Mouse (Mus musculus): ENCODE results near the gene Msi2. TPM values are rescaled to one million over a fixed set of nuclear protein-coding genes. Genes with fewer than 3 reads are reported as not detected.

Msi2 gene
- polyA plus RNA-seq, 1 experiment from 2014 or later, result 17.9 TPM

DNA sequence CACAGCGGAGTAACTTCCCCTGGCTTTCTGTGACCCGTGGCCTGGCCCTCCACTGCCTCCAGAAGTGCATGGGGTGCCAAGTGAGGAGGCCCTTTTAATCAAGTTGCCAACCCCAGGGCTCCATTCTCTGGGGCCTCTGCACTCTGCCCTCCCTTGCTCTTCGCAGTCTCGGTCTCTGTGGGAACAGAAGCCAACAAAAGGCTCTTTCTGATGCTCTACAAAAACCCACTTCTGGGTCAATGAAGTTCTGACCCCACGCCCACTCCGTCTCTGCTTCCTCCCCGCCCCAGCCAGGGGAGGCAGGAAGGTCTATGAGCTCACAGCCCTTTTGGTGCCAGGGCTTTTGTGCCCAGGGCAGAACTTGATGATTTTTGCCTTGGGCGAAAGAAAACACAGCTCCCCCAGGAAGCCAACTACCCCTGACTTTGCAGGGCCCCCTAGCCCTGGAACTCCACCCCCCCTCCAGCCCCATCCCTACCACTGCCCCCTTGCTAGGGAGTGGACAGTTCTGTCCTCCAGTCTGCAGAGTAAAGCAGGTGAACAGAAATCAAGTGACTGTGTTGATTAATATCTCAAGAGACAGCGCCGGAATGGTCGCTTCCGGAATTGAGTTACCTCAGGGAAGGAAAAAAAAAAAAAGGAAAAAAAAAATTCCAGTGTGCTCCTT is 246.2 kb downstream of the Msi2 start:
- peaks cover 30% of the 10 kb centered on the region; the same call in 1 of the 2 replicates for H3K4me1 ChIP-seq (ENCODE audit: control insufficient read depth, insufficient read depth, low read length)
- no peaks in the 10 kb centered on the region for H3K36me3 ChIP-seq (ENCODE audit: control insufficient read depth, insufficient read depth, low read length)
- no peak overlapping the region for H3K4me2 ChIP-seq (replicated peaks; ENCODE audit: low read depth, low read length)
- H3K9me3 ChIP-seq (ENCODE audit: control insufficient read depth, low read depth, low read length), result no peaks in the 10 kb centered on the region
- H3K27me3 ChIP-seq (ENCODE audit: control insufficient read depth, insufficient read depth, low read length), result no peaks in the 10 kb centered on the region
- WGBS, result 52% methylated on average over 12 of the region's 12 CpGs
- H3K4me3 ChIP-seq (ENCODE audit: low read depth, low read length), result no peak overlapping the region
- peak; percentile 25; the same call in 1 of the 2 replicates for ATAC-seq (ENCODE audit: insufficient number of reproducible peaks, insufficient read depth, low FRiP score, low read depth)
- no peak overlapping the region for H3K9ac ChIP-seq (replicated peaks; ENCODE audit: low read depth, low read length)
- H3K27ac ChIP-seq (ENCODE audit: low read length), result 0 out of 2 replicates have a peak overlapping the region, but pooled peaks have one; percentile 10

DNA sequence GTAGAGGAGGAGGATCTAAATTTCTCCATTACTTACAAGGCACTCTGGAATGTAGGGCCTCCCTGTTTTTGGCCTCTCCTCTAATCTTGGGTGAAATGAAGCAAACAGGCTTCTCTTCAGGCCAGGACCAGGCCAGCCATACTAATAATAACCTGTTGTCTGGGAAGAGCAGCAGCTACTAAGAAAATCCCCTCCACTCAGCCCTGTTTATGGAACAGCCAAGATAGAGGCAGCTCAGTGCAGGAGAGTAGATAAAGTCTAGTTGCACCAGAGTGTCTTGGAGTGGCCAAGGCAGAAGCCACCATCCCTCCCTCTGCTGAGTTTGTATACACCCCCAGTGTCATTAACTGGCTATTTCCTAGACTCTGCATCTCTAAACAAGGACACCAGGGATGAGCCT is 247.7 kb downstream of the Msi2 start:
- H3K27me3 ChIP-seq (ENCODE audit: control insufficient read depth, insufficient read depth, low read length), result no peaks in the 10 kb centered on the region
- H3K9ac ChIP-seq (replicated peaks; ENCODE audit: low read depth, low read length), result no peak overlapping the region
- no peak overlapping the region for H3K27ac ChIP-seq (ENCODE audit: low read length)
- no peak overlapping the region for H3K4me2 ChIP-seq (replicated peaks; ENCODE audit: low read depth, low read length)
- H3K36me3 ChIP-seq (ENCODE audit: control insufficient read depth, insufficient read depth, low read length), result no peaks in the 10 kb centered on the region
- H3K4me1 ChIP-seq (ENCODE audit: control insufficient read depth, insufficient read depth, low read length), result peaks cover 30% of the 10 kb centered on the region; the same call in 1 of the 2 replicates
- H3K4me3 ChIP-seq (ENCODE audit: low read depth, low read length), result no peak overlapping the region
- no peaks in the 10 kb centered on the region for H3K9me3 ChIP-seq (ENCODE audit: control insufficient read depth, low read depth, low read length)
- ATAC-seq (ENCODE audit: insufficient number of reproducible peaks, insufficient read depth, low FRiP score, low read depth), result no peak

DNA sequence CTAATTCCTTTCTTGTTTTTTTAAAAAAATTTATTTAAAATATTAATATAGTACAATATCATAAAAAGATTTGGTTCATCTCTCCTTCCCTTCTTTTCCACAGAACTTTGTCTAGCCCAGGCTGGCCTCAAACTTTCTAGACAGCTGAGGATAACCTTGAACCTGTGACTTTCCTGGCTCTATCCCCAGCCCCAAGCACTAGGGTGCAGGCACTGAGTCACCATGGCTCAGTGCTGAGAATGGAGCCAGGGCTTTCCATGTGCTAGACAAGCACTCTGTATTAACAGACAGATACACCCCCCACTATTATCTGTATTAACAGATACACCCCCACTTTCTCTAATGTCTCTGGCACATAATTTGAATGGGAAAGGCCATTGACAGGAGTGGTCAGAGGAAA is 249.3 kb downstream of the Msi2 start:
- Histone ChIP-seq H3K4me1 (ENCODE audit: control insufficient read depth, insufficient read depth, low read length) (peaks cover 33% of the 10 kb centered on the region), H3K4me2 (replicated peaks; ENCODE audit: low read depth, low read length) (no peak overlapping the region), H3K9me3 (ENCODE audit: control insufficient read depth, low read depth, low read length) (no peaks in the 10 kb centered on the region), H3K9ac (replicated peaks; ENCODE audit: low read depth, low read length) (no peak overlapping the region), H3K27me3 (ENCODE audit: control insufficient read depth, insufficient read depth, low read length) (no peaks in the 10 kb centered on the region), H3K4me3 (ENCODE audit: low read depth, low read length) (no peak overlapping the region), H3K36me3 (ENCODE audit: control insufficient read depth, insufficient read depth, low read length) (no peaks in the 10 kb centered on the region), H3K27ac (ENCODE audit: low read length) (no peak overlapping the region)
- ATAC-seq (ENCODE audit: insufficient number of reproducible peaks, insufficient read depth, low FRiP score, low read depth), result no peak

DNA sequence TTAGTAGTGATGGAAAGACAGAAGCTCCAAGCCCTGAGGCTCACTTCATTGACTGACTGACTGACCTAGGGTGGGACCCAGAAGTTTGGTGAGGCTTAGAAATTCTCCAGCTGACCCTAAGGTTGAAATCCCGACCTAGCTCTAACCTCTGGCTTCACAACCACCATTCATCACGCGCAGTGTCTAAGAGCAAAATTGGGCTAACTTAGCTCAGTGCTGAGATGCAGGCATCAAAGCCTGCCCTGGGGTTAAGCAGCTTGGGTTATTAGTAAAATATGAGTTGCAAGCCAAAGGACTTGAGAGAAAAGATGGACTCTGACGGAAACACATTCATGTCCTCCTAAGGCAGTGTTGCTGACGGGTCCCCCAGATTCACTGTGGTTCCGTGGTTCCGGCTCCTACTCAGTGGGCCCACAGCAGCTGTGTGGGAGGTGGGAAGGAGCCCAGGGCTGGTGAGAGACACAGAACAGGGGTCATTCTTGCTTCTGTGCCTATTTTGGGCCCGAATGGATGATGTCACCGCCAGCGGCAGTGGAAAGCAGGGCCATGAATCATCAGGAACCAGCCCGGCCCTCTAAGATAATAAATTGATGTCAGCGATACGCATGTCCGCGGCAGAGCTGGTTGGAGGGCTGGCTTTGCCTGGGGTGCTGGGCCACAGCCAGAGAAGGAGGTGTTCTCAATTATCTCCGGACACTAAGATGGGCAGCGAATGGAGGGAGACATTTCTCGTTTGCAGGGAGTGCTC is 250.6 kb downstream of the Msi2 start:
- WGBS, result 37% methylated on average over 18 of the region's 18 CpGs
- Histone ChIP-seq H3K27me3 (ENCODE audit: control insufficient read depth, insufficient read depth, low read length) (no peaks in the 10 kb centered on the region), H3K36me3 (ENCODE audit: control insufficient read depth, insufficient read depth, low read length) (no peaks in the 10 kb centered on the region), H3K4me3 (ENCODE audit: low read depth, low read length) (no peak overlapping the region), H3K4me2 (replicated peaks; ENCODE audit: low read depth, low read length) (0 out of 2 replicates have a peak overlapping the region, but pooled peaks have one; percentile 10), H3K9me3 (ENCODE audit: control insufficient read depth, low read depth, low read length) (no peaks in the 10 kb centered on the region), H3K4me1 (ENCODE audit: control insufficient read depth, insufficient read depth, low read length) (peaks cover 37% of the 10 kb centered on the region), H3K27ac (ENCODE audit: low read length) (peak overlapping the region; percentile 27; the same call in 1 of the 2 replicates), H3K9ac (replicated peaks; ENCODE audit: low read depth, low read length) (no peak overlapping the region)
- ATAC-seq (ENCODE audit: insufficient number of reproducible peaks, insufficient read depth, low FRiP score, low read depth), result no peak

DNA sequence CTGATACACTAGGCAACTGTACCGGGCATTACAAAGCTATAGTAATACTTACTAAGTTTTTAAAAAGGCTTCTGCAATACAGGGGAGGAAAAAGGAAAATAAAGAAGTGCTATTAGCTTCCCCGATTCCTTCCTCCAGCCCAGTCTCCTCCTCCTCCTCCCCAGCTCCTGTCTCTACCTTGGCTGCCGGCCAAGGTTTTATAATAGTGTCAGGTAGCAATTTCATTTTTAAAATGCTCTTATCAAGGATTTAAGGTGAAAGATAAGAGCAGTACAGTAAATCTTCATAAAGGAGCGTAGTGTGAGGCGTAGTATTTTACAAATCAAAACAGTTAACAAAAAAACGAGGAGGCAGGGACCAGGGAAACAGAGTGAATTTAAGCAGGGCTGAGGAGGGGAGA is 254.4 kb downstream of the Msi2 start:
- Histone ChIP-seq H3K4me1 (ENCODE audit: control insufficient read depth, insufficient read depth, low read length) (peaks cover 25% of the 10 kb centered on the region), H3K27ac (ENCODE audit: low read length) (no peak overlapping the region), H3K9me3 (ENCODE audit: control insufficient read depth, low read depth, low read length) (no peaks in the 10 kb centered on the region), H3K36me3 (ENCODE audit: control insufficient read depth, insufficient read depth, low read length) (no peaks in the 10 kb centered on the region), H3K4me3 (ENCODE audit: low read depth, low read length) (no peak overlapping the region), H3K9ac (replicated peaks; ENCODE audit: low read depth, low read length) (no peak overlapping the region), H3K27me3 (ENCODE audit: control insufficient read depth, insufficient read depth, low read length) (no peaks in the 10 kb centered on the region), H3K4me2 (replicated peaks; ENCODE audit: low read depth, low read length) (no peak overlapping the region; the same call in 1 of the 2 replicates)
- WGBS, result 48% methylated on average over 6 of the region's 6 CpGs
- no peak for ATAC-seq (ENCODE audit: insufficient number of reproducible peaks, insufficient read depth, low FRiP score, low read depth)

DNA sequence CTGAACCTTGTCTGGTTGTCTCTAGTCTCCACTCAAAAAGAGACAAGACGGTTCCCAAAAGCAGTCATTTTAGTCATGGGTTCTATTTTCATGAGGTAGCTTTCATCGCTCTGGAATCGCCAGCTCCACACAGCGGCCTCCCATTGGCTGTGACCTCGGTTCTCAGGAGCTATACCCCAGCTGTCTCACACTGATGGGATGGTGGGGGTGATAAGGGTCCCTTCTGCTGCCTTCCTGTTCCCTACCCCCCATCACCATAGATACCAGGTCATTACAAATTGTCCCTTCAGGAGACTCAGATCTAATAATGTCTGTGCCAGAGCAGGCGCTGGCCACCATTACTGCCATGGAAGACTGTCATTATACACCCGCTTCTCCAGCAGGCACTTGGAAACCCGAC is 255.5 kb downstream of the Msi2 start:
- Histone ChIP-seq H3K36me3 (ENCODE audit: control insufficient read depth, insufficient read depth, low read length) (no peaks in the 10 kb centered on the region), H3K4me1 (ENCODE audit: control insufficient read depth, insufficient read depth, low read length) (peaks cover 18% of the 10 kb centered on the region), H3K27me3 (ENCODE audit: control insufficient read depth, insufficient read depth, low read length) (no peaks in the 10 kb centered on the region), H3K9ac (replicated peaks; ENCODE audit: low read depth, low read length) (no peak overlapping the region), H3K27ac (ENCODE audit: low read length) (no peak overlapping the region), H3K9me3 (ENCODE audit: control insufficient read depth, low read depth, low read length) (no peaks in the 10 kb centered on the region), H3K4me2 (replicated peaks; ENCODE audit: low read depth, low read length) (no peak overlapping the region), H3K4me3 (ENCODE audit: low read depth, low read length) (no peak overlapping the region)
- 90% methylated on average over 8 of the region's 8 CpGs for WGBS
- no peak for ATAC-seq (ENCODE audit: insufficient number of reproducible peaks, insufficient read depth, low FRiP score, low read depth)

DNA sequence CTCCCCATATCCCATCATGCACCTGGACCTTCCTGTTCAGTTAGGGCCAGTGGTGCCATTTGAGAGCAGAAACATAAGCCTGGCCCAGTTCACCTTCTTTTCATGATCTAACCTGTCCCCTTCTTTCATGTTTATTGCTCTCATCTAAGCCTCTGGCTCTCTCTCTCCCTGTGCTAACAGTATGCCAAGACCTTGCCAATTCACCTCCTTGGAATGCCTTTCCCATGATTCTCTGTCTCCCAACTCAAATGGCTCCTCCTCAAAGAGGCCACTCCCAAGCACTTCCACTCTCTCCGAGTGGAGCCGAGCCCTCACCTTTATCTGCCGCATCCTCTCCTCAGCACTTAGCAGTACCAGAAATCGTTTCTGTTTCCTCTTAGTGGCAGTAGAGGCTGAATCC is 256.7 kb downstream of the Msi2 start:
- H3K36me3 ChIP-seq (ENCODE audit: control insufficient read depth, insufficient read depth, low read length), result no peaks in the 10 kb centered on the region
- no peak overlapping the region for H3K27ac ChIP-seq (ENCODE audit: low read length)
- H3K4me1 ChIP-seq (ENCODE audit: control insufficient read depth, insufficient read depth, low read length), result peaks cover 15% of the 10 kb centered on the region
- H3K4me2 ChIP-seq (replicated peaks; ENCODE audit: low read depth, low read length), result no peak overlapping the region
- no peaks in the 10 kb centered on the region for H3K27me3 ChIP-seq (ENCODE audit: control insufficient read depth, insufficient read depth, low read length)
- no peaks in the 10 kb centered on the region for H3K9me3 ChIP-seq (ENCODE audit: control insufficient read depth, low read depth, low read length)
- no peak for ATAC-seq (ENCODE audit: insufficient number of reproducible peaks, insufficient read depth, low FRiP score, low read depth)
- no peak overlapping the region for H3K4me3 ChIP-seq (ENCODE audit: low read depth, low read length)
- 86% methylated on average over 4 of the region's 4 CpGs for WGBS
- H3K9ac ChIP-seq (replicated peaks; ENCODE audit: low read depth, low read length), result no peak overlapping the region

DNA sequence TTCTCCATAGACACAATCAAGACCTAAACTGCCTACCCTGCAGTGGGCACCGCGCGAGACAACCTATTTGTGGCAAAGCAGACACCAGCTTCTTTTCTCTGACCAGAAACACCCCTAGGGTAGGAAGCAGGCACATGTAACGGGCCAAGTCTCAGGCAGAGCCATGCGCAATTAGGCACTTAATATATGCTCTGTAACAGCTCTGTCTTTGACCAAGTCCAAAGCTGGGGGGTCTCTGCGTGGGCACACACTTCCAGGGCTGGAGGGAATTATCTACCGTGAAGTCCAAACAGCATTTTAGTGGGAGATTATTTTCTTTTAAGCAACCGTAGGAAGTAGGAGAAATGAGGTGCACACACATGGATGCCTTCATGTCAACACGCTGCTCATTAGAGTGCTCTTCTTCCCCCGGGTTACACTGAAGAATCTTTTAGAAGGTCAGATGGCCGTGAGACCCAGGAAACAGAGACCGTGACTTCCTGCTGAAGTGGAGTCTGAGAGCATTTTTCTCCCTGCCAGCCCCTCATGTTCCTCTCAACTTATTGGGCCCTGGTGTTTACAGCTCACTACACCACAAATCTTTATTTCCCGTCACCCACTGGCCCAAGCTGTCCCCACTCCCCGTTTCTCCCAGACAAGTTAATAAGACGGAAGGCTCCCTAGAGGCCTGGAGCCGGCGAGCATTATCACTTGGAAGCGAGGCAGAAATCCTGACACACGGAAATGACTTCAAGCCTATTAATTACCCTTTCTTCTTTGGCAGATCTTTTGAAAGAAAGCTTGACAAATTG is 258.2 kb downstream of the Msi2 start:
- peak overlapping the region; percentile 44; the same call in 1 of the 2 replicates for H3K27ac ChIP-seq (ENCODE audit: low read length)
- H3K27me3 ChIP-seq (ENCODE audit: control insufficient read depth, insufficient read depth, low read length), result no peaks in the 10 kb centered on the region
- no peak overlapping the region for H3K4me3 ChIP-seq (ENCODE audit: low read depth, low read length)
- H3K4me1 ChIP-seq (ENCODE audit: control insufficient read depth, insufficient read depth, low read length), result peaks cover 25% of the 10 kb centered on the region
- no peak overlapping the region for H3K9ac ChIP-seq (replicated peaks; ENCODE audit: low read depth, low read length)
- ATAC-seq (ENCODE audit: insufficient number of reproducible peaks, insufficient read depth, low FRiP score, low read depth), result no peak
- no peaks in the 10 kb centered on the region for H3K36me3 ChIP-seq (ENCODE audit: control insufficient read depth, insufficient read depth, low read length)
- 48% methylated on average over 19 of the region's 19 CpGs for WGBS
- H3K4me2 ChIP-seq (replicated peaks; ENCODE audit: low read depth, low read length), result no peak overlapping the region
- no peaks in the 10 kb centered on the region for H3K9me3 ChIP-seq (ENCODE audit: control insufficient read depth, low read depth, low read length)

Measured in stomach, embryonic 14.5 days (tissue).